Mouse (Mus musculus): Measurements from ENCODE around the gene Top2a. TPM values are rescaled to one million over a fixed set of nuclear protein-coding genes. Genes with fewer than 3 reads are reported as not detected.

Top2a gene
- total RNA-seq, 2 experiments from 2014 or later, result 4.1 to 4.9 TPM

DNA sequence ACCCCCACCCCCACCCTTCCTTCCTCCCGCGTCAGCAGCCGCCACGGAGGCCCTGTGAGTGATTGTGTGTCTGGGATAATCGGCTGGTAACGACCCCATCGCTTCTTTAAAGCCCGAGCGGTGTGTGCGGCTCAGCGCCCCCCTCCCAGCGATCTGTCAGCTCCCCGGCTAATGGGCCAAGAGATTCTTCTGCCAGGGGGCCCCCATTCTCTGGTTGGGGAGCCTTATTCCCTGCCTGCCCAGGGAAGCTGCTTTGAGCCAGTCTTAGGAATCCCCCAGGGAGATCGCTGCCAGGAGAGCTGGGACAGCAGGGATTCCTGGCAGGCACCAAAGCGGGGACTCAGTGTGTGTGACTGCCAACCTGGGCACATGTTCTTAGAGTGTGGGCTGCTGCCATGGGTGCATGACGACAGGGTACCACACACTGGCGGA, 54.5 kb downstream of the Top2a start:
- intact Hi-C loops (cut with DNase I), result no loop called here
- peak; percentile 75 to 93 for DNase-seq (ENCODE audit: low spot score in 2 of 2)

DNA sequence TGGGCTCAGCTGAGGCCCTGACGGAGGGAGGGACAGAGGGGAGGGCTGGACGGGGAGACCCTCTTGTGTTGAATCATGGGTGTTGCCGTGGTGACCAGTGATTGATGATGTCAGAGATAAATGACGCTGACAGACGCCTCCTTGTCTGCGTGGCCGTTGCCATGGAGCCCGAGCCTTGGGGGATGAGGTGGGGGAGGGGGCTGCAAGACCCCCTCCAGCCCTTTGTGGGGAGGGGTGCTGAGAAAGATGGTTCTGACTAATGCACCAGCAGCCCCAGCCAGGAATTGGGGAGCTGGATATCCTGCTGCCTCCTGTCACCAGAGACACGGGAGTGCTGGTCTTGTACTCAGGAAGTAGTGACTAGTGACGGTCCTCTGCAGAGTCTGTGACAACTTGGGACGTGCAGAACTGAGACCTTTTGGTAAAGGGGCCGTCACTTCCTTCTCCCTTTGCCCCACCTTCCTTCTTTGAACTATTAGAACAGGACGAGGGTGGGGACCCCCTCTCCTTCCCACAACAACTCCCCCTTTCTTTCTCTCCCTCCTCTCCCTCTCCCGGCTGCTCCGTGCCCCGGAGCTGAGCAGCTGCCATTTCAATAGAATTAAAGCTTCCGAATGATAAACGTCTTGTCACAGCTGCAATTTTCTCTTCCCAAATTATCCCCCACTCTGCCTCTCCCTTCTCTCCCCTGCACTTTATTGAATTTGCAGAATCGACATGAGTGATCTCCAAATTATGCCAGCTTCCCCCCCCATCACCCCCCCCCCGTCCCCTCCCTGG, 55.1 kb downstream of the Top2a start:
- intact Hi-C loops (cut with DNase I), result no loop called here
- no peak for DNase-seq (ENCODE audit: low spot score in 2 of 2)

DNA sequence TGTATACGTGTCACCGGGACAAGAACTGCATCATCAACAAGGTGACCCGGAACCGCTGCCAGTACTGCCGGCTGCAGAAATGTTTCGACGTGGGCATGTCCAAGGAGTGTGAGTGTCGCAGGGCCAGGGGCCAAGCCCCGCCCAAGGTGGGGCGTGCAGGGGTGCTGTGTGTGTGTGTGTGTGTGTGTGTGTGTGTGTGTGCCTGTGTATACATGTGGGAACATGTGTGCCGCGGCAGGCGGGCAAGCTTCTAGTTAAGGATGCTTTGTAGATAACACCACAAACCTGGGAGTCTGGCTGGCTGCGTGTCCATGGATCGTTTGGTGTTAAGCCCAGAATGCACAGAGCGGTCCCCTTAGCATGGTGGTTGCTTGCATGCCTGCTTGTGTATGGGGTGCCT, 55.9 kb downstream of the Top2a start:
- intact Hi-C loops (cut with DNase I), result no loop called here
- DNase-seq (ENCODE audit: low spot score in 2 of 2), result no peak

DNA sequence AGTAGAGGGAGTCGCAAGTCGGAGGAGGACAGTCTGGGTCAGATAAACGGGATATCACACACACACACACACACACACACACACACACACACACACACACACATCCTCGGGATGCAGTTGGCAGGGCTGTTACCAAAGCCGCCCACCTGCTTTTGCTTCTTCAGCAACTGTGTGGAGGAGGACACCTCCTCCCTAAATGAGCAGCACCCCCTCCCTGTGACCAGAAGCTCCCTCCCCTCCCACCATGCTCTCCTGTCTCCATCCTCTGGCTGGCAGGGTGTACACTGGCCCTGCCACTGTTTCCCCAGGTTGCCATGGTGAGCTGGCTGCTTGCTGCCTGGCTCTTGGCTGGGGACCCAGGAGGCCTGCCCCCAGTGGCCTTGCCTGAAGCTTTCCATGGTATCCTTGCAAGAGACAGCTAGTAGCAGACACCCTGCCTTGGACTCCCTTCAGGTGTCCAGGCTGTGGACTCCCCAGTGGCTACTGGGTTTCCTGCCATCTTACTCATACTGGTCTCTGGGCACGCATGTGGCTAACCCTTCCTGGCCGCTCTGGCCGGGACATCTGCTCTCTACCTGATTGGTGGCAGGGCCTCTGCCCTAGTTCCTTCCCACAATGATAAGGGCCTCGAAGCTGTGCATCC, 57.4 kb downstream of the Top2a start:
- intact Hi-C loops (cut with DNase I), result no loop called here
- peak; percentile 69 to 86 for DNase-seq (ENCODE audit: low spot score in 2 of 2)

DNA sequence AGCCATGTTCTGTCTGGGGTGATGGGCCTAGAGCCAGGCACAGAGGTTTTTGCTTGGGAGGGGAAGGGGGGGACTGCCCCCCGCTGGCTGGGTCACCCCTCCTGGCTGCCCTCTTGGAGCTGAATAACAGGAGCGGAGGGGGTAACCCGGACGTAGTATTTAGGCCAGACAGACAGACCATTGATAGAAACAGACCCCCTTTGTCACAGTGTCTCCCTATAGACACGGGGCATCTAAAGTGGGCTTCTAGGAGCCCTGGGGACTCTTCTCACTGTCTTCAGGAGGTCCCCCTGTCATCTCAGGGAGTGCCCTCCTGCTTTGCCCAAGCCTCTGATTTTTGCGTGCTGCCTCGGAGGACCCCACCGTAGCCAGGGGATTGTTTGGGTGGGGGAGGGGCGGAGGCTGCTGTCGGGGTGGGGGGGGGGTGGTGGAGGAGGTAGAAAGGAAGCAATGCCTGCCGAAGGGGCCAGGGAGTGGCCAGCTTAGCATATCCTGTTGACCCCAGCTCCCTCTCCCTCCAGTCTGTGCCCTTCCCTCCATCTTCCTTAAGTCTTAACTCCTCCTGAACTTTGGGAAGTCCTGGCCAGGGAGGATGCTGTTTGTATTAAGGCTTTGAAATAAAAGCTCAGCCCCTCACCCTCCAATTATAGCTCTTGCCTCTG, 58.4 kb downstream of the Top2a start:
- DNase-seq (ENCODE audit: low spot score in 2 of 2), result no peak

DNA sequence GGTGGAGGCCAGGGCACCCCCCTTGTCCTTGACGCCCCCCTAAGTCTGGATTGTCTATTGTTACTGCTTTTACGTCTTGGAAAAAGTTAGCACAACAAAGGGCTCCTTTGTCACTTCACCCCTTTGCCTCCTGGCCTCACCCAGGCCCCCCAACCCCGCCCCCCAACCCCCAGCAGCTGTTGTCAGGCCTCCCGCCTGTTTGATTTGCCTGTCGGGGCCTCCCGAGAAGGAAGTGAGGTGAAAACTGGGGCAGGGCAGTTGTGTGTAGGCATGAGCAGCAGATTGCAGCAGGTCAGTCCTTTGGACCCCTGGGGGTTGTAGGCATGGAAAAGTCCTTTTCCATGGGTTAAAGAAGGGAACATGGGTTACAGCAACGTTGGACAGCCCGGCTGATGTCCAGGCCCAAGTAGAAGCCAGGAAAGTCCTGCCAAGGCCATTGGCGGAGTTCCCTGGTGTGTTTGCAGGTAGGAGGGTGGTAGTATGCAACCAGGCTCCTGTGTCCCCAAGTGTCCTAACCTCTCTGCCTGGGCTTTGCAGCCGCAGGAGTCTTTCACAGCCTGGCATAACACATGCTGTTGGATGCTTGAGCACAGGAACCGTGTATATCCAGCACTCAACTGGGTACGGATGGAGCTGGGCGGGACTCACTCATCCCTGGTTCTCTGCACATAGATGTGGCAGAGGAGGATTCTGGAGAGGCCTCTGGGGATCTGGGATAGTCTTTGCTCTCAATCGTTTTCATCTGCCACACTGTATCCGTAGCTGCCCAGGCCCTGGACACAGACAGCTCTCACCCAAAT, 59.2 kb downstream of the Top2a start:
- intact Hi-C loops (cut with DNase I), result no loop called here
- no peak for DNase-seq (ENCODE audit: low spot score in 2 of 2)

More for the DNA sequence above, 58.4 kb downstream of the Top2a start:
- intact Hi-C loops (cut with DNase I), result no loop called here

DNA sequence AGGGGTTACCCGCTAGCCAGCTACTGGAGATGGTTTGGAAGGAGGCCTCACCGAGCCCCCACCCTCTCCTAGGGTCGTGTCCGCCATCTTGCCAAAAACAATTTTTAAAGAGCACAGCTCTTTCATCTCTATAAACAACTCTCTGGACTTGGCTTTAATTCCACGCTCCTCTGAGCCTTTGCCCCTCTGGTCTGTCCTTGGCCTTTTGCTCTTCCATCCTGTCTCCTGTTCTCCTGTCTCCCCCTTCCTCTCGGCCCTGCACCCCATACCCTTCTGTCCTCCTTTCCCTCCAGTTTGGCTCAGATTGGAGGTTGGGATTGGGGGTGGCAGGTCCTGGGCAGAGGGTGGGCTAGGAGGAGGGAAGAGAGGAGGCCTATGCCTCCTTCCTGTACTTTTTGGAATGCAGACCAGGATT, 59.8 kb downstream of the Top2a start:
- intact Hi-C loops (cut with DNase I), result no loop called here
- no peak for DNase-seq (ENCODE audit: low spot score in 2 of 2)

DNA sequence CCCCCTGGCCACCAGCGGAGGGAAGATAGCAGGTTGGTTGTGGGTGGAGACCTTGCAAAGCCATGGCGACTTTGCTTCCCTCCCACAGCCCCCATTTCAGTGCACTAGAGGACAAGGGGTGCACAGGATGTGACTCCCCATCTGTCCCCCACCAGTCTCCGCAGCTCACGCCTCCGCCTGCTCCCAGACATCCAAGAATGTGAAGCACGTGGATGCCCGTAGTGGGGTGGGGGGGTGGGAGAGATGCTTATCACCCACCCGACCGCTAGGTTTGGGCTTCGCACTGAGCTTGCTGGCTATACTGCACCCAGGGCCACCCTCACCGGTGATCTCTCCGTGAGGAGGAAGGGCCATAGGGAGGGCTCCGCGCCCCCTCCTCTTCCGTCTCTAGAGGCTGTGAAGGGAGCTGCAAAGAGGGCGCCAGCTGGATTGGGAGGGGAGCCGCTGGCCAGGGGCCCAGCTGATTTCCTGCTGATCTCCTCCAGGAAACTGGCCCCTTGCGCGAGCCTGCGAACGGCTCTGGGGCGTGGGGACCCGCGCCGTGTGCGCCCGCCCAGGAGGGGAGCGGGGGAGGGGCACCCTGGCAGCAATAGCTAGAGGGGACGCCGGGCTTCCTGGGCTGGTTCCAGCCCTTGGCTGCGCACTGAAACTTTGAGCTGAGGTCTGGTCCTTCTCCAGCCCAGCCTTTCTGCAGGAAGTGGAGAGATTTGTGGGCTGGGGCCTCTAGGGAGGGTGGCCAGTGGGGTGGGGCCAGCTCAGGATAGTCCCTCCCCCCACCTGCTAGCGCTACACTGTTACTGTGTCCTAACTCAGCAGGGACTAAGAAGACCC, 60.6 kb downstream of the Top2a start:
- DNase-seq (ENCODE audit: low spot score in 2 of 2), result peak in 1 of 2 experiments; percentile 65
- intact Hi-C loops (cut with DNase I), result no loop called here

DNA sequence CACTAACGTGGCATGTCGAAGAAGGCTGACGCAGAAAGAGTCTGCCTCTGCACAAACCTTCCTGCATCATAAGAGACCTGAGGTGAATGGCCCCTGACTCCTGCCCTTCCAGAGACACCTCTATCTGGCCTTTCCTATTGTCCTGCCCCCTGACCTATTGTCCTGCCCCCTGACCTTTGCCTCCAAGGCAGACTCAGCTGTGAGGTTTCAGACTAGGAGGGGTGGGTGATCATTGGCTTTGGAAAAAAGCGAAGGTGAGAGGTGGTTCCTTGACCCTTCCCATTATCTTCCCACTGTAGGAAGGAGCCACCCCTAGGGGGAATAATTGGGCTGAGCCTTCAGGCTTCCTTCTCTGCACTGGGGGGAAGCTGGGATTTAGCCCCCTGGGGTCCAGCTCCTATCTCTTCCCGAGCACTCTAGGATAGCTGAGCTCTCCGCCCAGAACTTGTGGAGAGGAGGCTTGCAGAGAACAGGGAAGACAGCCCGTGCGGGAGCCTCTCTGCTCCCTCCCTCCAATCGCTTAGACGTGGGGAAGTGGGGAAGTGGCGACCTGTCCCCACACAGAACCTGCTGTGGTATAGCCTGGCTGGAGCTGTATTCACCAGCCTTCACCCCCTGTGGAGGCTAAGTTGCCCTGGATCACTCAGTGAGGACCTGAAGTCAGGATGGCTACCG, 61.4 kb downstream of the Top2a start:
- intact Hi-C loops (cut with DNase I), result no loop called here
- no peak for DNase-seq (ENCODE audit: low spot score in 2 of 2)

DNA sequence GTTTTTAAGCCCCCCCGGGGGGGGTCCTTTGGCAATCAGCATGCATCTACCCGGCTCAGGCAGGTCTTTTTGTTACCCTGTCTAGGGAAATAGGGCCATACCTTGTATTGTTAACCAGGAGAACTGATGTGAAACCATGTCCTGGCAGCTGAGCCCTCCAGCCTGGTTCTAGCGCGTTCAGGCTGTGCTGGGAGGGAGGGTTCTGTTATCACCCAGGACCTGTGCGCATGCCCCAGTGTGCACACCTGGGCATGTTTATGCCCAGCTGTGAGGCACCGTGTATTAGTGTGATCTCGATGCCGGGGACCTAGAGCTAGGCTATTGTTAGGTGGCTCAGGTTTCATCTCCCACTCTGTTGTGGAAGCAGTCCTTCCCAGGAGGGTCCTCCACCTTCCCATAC, 62.2 kb downstream of the Top2a start:
- no peak for DNase-seq (ENCODE audit: low spot score in 2 of 2)
- intact Hi-C loops (cut with DNase I), result no loop called here

DNA sequence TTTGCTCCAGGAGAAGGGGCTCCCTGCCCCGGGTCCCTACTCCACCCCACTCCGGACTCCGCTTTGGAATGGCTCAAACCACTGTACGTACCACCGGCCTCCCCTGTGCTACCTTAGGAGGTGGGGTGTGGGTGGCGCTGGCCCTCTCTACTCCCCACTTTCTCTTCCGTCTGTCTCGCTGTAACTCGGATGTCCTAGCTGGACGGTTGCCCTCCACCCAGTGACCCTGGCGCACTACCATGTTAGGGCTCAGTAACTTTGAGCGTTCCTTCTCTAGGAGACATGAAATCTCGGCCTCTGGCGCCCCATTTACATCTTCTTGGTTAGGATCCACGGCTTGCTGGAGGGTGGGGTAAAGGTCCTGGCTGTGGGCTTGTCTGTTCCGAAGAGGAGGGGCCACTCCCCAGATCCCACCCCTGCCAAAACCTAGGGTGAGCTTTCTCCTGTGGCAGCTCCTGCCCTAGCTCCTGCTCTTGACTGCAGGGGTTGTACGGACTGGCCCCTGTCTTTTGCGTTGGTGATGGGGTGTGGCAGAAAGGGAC, 62.9 kb downstream of the Top2a start:
- no peak for DNase-seq (ENCODE audit: low spot score in 2 of 2)

DNA sequence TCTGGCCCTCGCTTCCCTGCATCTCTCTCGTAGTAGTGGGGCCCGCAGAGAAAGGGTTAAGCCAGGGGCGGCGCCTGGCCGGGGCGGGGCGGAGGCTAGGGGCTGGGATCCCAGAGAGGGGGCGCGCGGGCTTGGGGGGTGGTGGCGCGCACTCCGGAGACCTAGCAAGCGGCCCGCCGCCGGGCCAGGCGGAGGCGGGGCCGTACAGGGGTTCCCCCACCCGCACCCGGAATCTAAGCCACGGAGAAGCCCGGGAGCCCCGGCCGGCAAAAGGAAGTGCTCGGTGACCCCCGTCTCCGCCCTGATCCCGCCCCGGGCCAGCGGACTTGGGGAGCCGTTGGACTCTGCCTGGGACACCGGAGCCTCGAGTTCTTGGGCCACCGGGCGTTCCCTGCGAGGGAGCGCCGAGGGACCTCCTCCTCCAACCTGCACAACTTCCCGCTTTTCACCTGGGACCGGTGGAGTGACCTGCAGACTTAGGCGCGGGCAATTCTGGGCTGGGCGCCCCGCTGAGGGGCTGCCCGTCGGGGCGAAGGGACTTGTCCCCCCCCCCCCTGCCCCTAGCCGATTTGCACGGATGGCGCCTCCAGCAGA, 63.6 kb downstream of the Top2a start:
- intact Hi-C loops (cut with DNase I), result no loop called here
- DNase-seq (ENCODE audit: low spot score in 2 of 2), result no peak

More for the DNA sequence above, 62.9 kb downstream of the Top2a start:
- intact Hi-C loops (cut with DNase I), result no loop called here

DNA sequence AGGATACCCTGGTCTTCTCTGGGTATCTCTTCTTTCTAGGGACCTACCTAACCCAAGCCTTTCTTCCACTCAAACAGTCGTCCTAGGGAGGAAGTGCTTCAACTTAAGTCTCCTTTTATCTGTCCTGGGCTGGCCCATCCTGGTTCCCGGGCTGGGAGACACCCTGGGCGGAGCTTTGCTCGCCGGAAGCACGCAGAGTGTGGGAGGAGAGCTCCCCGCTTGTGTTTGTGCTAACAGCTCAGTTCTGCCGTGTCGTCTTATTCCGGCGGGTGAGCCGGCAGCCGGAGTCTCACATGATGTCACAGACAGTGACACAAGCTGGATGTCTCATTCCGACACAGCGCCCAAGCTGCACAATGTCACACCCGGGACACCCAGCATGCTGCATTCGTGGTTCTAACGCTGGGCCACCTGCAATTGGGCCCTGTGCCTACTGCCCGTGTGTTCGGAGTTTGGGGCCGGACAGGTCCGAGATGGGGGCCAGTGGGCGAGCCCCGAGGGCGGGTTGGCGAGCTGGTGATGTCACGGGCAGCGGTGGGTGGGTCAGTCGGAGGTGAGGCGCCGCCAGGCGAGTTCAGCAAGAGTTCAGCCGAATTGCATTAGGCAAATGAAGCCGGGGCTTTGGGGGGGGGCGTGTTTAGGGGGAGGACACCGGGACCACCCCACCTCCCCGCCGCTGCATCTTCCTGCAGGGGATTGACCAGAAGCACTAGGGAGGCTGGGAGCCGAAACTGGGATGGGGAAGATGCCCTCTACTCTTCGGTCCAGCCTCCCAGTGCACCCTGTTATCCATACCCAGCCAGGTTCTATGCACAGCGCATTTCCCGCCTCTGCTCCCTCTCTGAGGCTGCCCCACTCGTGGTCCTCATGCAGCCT, 64.3 kb downstream of the Top2a start:
- DNase-seq (ENCODE audit: low spot score in 2 of 2), result peak; percentile 71 to 85
- intact Hi-C loops (cut with DNase I), result no loop called here

DNA sequence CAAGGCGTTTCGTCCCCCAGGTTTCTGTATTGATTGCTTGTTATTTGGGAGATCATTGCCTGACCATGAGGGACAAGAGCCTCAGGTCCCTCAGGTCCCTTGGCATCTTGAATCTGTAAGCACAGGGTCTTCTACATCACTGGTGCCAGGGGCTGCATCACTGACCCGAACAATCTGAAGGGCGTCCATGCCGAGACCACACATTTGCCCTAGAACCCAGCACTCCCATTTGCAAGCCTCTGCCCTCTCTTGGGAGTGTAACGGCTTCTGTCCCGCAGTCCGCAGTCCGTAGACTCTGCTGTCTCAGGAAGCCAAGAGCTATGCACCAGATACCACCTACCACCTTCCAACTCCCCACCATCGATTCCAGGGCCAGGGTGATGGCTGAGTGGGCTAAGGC, 67.6 kb downstream of the Top2a start:
- intact Hi-C loops (cut with DNase I), result no loop called here
- no peak for DNase-seq (ENCODE audit: low spot score in 2 of 2)

DNA sequence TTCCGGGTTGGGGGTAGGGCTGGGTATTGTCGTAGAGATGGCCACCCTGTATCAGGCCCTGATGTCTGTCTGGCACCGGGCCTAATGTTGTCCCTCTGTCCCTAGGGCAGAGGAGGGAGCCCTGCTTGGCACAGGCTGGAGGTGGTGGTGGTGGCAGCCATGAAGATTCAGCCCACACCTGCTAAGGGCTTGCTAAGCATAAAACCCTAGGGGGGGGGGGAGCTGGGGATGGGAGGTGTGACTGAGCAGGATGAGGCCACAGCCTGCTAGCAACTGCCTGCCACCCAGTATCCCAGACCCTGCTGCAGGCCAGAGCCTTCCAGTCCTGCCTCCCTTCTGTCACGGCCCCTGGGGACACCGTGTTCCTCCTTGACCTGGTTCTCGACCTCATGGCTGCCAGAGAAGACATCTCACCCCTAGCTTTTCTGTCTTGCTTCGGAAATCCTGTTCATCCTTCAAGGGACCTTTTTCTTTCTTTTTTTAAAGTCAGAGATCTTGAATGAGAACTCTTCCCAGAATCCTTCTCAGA, 68.2 kb downstream of the Top2a start:
- intact Hi-C loops (cut with DNase I), result no loop called here
- DNase-seq (ENCODE audit: low spot score in 2 of 2), result no peak

DNA sequence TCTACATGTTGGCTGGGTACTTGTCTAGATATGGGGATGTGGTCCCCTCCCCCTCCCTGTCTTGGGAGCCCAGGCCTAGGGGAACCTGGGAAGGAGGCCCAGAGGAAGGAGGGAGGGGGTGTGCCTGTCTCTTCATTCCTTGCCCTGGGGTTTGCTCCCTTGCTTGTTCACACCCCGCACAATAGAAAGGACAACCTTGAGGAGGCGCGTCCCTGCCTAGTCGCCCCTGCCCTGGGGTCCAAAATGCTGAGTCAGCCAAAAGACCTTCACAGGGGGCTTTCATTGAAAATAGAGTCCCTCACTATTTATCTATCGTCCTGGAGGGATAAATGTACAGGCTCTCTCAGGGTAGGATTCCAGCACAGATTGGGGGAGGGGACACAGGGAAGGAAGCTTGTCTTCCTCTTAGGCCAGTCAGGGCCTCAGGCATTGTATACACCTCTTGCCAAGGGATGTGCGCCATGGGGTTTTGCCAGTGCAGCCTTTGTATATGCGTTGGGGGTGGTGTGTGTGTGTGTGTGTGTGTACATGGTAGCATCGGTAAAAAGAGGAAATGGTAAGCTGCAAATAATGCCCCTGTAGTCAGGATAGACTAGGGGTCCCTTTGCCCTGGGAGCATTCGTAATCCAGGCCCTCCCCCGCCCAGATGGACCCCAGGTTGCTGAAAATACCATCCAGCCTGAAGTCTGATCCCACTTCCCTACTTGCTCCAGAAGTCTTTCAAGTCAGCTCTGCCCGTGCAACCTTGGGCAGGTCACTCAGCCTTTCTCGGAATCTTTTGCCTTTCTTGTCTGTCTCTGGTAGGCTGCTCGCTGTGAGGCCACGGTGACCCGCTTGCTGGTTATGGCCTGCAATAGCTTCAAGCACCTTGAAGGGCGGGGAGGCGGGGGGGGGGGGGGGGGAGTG, 68.9 kb downstream of the Top2a start:
- DNase-seq (ENCODE audit: low spot score in 2 of 2), result no peak
- intact Hi-C loops (cut with DNase I), result no loop called here

Measured in left cerebral cortex, postnatal 14 days (tissue).